Mouse (Mus musculus) midbrain, embryonic 12.5 days (tissue): ENCODE results near the gene Rab15. TPM values are rescaled to one million over a fixed set of nuclear protein-coding genes. Genes with fewer than 3 reads are reported as not detected.

Experiments
- ATAC-seq: fragments of 200-750 bp; cut with Nextera tagmentation; 2 replicates; pipeline ENCODE4 v1.8.0; 2017; ENCODE audit warnings: low read depth, moderate TSS enrichment, moderate library complexity; ENCODE audit not compliant: low FRiP score
- H3K27ac ChIP-seq: fragments of 300-500 bp; sonication (generic); replicated peaks from 2 replicates; pipeline ENCODE4 v1.5.1; 2016; ENCODE audit warnings: mild to moderate bottlenecking
- H3K27me3 ChIP-seq: fragments of 300-500 bp; sonication (generic); 2 replicates; pipeline ENCODE4 v1.6.1; 2016; ENCODE audit warnings: mild to moderate bottlenecking
- H3K36me3 ChIP-seq: fragments of 300-500 bp; sonication (generic); 2 replicates; pipeline ENCODE4 v1.6.1; 2016
- H3K4me1 ChIP-seq: fragments of 300-500 bp; sonication (generic); 2 replicates; pipeline ENCODE4 v1.6.1; 2016
- H3K4me2 ChIP-seq: fragments of 300-500 bp; sonication (generic); replicated peaks from 2 replicates; pipeline ENCODE4 v1.6.1; 2016; ENCODE audit warnings: mild to moderate bottlenecking, moderate library complexity
- H3K4me3 ChIP-seq: fragments of 300-500 bp; sonication (generic); 2 replicates; pipeline ENCODE4 v1.5.1; 2016; ENCODE audit warnings: mild to moderate bottlenecking
- H3K9ac ChIP-seq: fragments of 300-500 bp; sonication (generic); replicated peaks from 2 replicates; pipeline ENCODE4 v1.6.1; 2016; ENCODE audit warnings: mild to moderate bottlenecking, moderate library complexity
- H3K9me3 ChIP-seq: fragments of 300-500 bp; sonication (generic); 2 replicates; pipeline ENCODE4 v1.6.1; 2016; ENCODE audit warnings: mild to moderate bottlenecking
- WGBS: fragments of 180-500 bp; shearing (Covaris S2); methylation state at CpG from one replicate; pipeline ENCODE4 v1.1.7; 2016; 5-methylcytosine and 5-hydroxymethylcytosine counted together
- polyA plus RNA-seq: library from polyadenylated mRNA; unstranded; fragments of >200 nt; fragmentation: Nextera tagmentation; extraction: Ambion mirVana; gene quantifications from 2 replicates; pipeline ENCODE4 v1.2.1, GENCODE M21; 2016

The Rab15 gene
- polyA plus RNA-seq, 1 experiment from 2014 or later: 14.7 TPM

- Histone ChIP-seq H3K4me2 (no peak overlapping the region), H3K9ac (no peak overlapping the region), H3K4me3 (no peak overlapping the region), H3K27me3 (no peaks in the 10 kb centered on the region), H3K27ac (no peak overlapping the region), H3K36me3 (no peaks in the 10 kb centered on the region), H3K9me3 (no peaks in the 10 kb centered on the region), H3K4me1 (peaks cover 5% of the 10 kb centered on the region)
- no peak for ATAC-seq
- WGBS: 89% methylated on average over 5 of the region's 5 CpGs
These were observed 51.7 kb downstream of the Rab15 start for GRCm38 (mm10) chr12:76770841-76771500.

GRCm38 (mm10) chr12:76765901-76766630 lies 56.6 kb downstream of the Rab15 start:
- Histone ChIP-seq H3K27ac (peak overlapping the region; percentile 77; the same call in 1 of the 2 replicates), H3K4me1 (peaks cover 7% of the 10 kb centered on the region), H3K27me3 (no peaks in the 10 kb centered on the region), H3K4me2 (peak overlapping the region; percentile 56), H3K9ac (peak overlapping the region; percentile 70), H3K4me3 (peak overlapping the region; percentile 65), H3K9me3 (no peaks in the 10 kb centered on the region), H3K36me3 (no peaks in the 10 kb centered on the region)
- peak; percentile 28; the same call in 1 of the 2 replicates for ATAC-seq
- 34% methylated on average over 20 of the region's 20 CpGs for WGBS

GRCm38 (mm10) chr12:76765354-76765851 lies 57.3 kb downstream of the Rab15 start, which contains the start of the genes Churc1 and Fntb:
Churc1 (plus strand) TSS chr12:76765538.
Fntb (plus strand) TSS chr12:76765589.
- Histone ChIP-seq H3K27me3 (no peaks in the 10 kb centered on the region), H3K27ac (peak within 1 kb of the TSS; percentile 77), H3K4me1 (peaks cover 7% of the 10 kb centered on the region), H3K9me3 (no peaks in the 10 kb centered on the region), H3K36me3 (no peaks in the 10 kb centered on the region), H3K4me3 (peak within 1 kb of the TSS; percentile 65), H3K4me2 (peak within 1 kb of the TSS; percentile 56), H3K9ac (peak within 1 kb of the TSS; percentile 70)
- 0% methylated on average over 31 of the region's 31 CpGs for WGBS
- peak; percentile 96 for ATAC-seq

- H3K36me3 ChIP-seq: no peaks in the 10 kb centered on the region
- no peak overlapping the region for H3K9ac ChIP-seq
- H3K4me3 ChIP-seq: no peak overlapping the region
- H3K9me3 ChIP-seq: no peaks in the 10 kb centered on the region
- no peak overlapping the region for H3K27ac ChIP-seq
- no peaks in the 10 kb centered on the region for H3K4me1 ChIP-seq
- H3K4me2 ChIP-seq: peak overlapping the region; percentile 26; the same call in 1 of the 2 replicates
- H3K27me3 ChIP-seq: no peaks in the 10 kb centered on the region
- 51% methylated on average over 14 of the region's 14 CpGs for WGBS
- no peak for ATAC-seq
These were observed 69.9 kb downstream of the Rab15 start for GRCm38 (mm10) chr12:76752652-76753318.

GRCm38 (mm10) chr12:76750866-76751459 lies 71.7 kb downstream of the Rab15 start:
- H3K4me2 ChIP-seq: no peak overlapping the region
- H3K27me3 ChIP-seq: no peaks in the 10 kb centered on the region
- no peaks in the 10 kb centered on the region for H3K9me3 ChIP-seq
- no peaks in the 10 kb centered on the region for H3K36me3 ChIP-seq
- no peak for ATAC-seq
- WGBS: 81% methylated on average over 16 of the region's 16 CpGs
- no peaks in the 10 kb centered on the region for H3K4me1 ChIP-seq
- no peak overlapping the region for H3K4me3 ChIP-seq
- H3K9ac ChIP-seq: no peak overlapping the region
- H3K27ac ChIP-seq: no peak overlapping the region

Other genes starting within 250 kb of the Rab15 start
- gene Sptb, start 112.4 kb downstream of the Rab15 start, polyA plus RNA-seq: 2.4 and 2.6 TPM in 2 replicates
- 81.4 and 89.3 TPM in 2 replicates for gene Churc1, start 57.4 kb downstream of the Rab15 start, polyA plus RNA-seq
- 34.7 and 36.9 TPM in 2 replicates for gene Fntb, start 57.3 kb downstream of the Rab15 start, polyA plus RNA-seq
- not detected in 2 replicates for gene Gpx2, start 27.4 kb downstream of the Rab15 start, polyA plus RNA-seq
- gene Max, start 139.3 kb upstream of the Rab15 start, polyA plus RNA-seq: 13.8 and 16.5 TPM in 2 replicates